Mouse (Mus musculus) G1E (cell line): ENCODE measurements around the gene Fgfr2. TPM values are rescaled to one million over a fixed set of nuclear protein-coding genes. Genes with fewer than 3 reads are reported as not detected.

ENCODE experiments used
- ATAC-seq: 2 replicates; pipeline ENCODE4 v1.8.0; 2016; ENCODE audit warnings: mild to moderate bottlenecking; ENCODE audit not compliant: insufficient number of reproducible peaks, poor library complexity, low FRiP score, severe bottlenecking; ENCODE audit errors: extremely low read depth
- DNase-seq: peaks from one replicate; pipeline ENCODE4 v3.0.0; 2012; ENCODE audit warnings: low spot score
- H3K27me3 ChIP-seq: 2 replicates; pipeline ENCODE4 v1.6.1; 2012; ENCODE audit warnings: mild to moderate bottlenecking, low read length, inconsistent platforms; ENCODE audit not compliant: insufficient read depth
- H3K36me3 ChIP-seq: replicated peaks from 2 replicates; pipeline ENCODE3; 2012; ENCODE audit warnings: mild to moderate bottlenecking, inconsistent platforms
- H3K4me1 ChIP-seq: 2 replicates; pipeline ENCODE4 v1.6.1; 2012; ENCODE audit warnings: low read depth, low read length, inconsistent platforms, mixed read lengths; ENCODE audit not compliant: insufficient read depth
- H3K4me3 ChIP-seq: 2 replicates; pipeline ENCODE4 v1.5.1; 2012; ENCODE audit warnings: low read depth, mild to moderate bottlenecking, inconsistent platforms, low read length, moderate library complexity, mixed read lengths
- H3K9me3 ChIP-seq: replicated peaks from 2 replicates; pipeline ENCODE4 v1.6.1; 2012; ENCODE audit warnings: inconsistent platforms
- CTCF ChIP-seq: IDR thresholded peaks from 2 replicates; pipeline ENCODE4 v1.5.1; 2012; ENCODE audit warnings: low read depth, low read length, inconsistent platforms, mixed read lengths
- GATA1 ChIP-seq: IDR thresholded peaks from 2 replicates; pipeline ENCODE4 v1.6.1; 2012; ENCODE audit warnings: borderline replicate concordance, low read length, inconsistent platforms, mixed read lengths
- GATA2 ChIP-seq: IDR thresholded peaks from 2 replicates; pipeline ENCODE4 v1.6.1; 2012; ENCODE audit warnings: low read depth, low read length, inconsistent platforms, borderline replicate concordance
- POLR2AphosphoS5 ChIP-seq: IDR thresholded peaks from 2 replicates; pipeline ENCODE4 v1.6.1; 2012; ENCODE audit warnings: low read depth, low read length, inconsistent platforms; ENCODE audit not compliant: insufficient replicate concordance
- TAL1 ChIP-seq: conservative IDR thresholded peaks from 2 replicates; pipeline ENCODE4 v1.6.1; 2012; ENCODE audit warnings: low read depth, low read length, inconsistent platforms, mixed read lengths
- polyA plus RNA-seq: library from polyadenylated mRNA; stranded (reverse); fragments of >175 nt; gene quantifications from 2 replicates; pipeline ENCODE4 v1.2.3, GENCODE M21; 2012
- total RNA-seq, 2 experiments: library from RNA; stranded (forward) in 1 of 2; stranded (reverse) in 1 of 2; fragments of 200-1000 nt in 1 of 2; fragments of >200 nt in 1 of 2; fragmentation: Nextera tagmentation in 1 of 2; gene quantifications; 2 replicates each; pipeline ENCODE4 v1.2.3; 2014 to 2017

The Fgfr2 gene
- total and polyA plus RNA-seq, 3 experiments, result 0.22 TPM; not detected in 2

GRCm38 (mm10) chr7:132365111-132365510 lies 758.0 kb downstream of the Fgfr2 start:
- ATAC-seq, result no peak

GRCm38 (mm10) chr7:132364506-132364905 lies 758.6 kb downstream of the Fgfr2 start:
- Histone ChIP-seq H3K9me3 (peaks cover 69% of the 10 kb centered on the region), H3K27me3 (no peaks in the 10 kb centered on the region), H3K4me1 (no peaks in the 10 kb centered on the region), H3K36me3 (no peaks in the 10 kb centered on the region), H3K4me3 (no peak overlapping the region)
- no peak for DNase-seq
- ATAC-seq, result no peak
- TF ChIP-seq CTCF (no peak), POLR2AphosphoS5 (no peak), TAL1 (no peak), GATA1 (no peak), GATA2 (no peak)

More at GRCm38 (mm10) chr7:132365111-132365510, 758.0 kb downstream of the Fgfr2 start:
- H3K27me3 ChIP-seq, result no peaks in the 10 kb centered on the region
- H3K9me3 ChIP-seq, result peaks cover 73% of the 10 kb centered on the region
- TF ChIP-seq TAL1, result no peak
- TF ChIP-seq CTCF, result no peak
- no peak for TF ChIP-seq POLR2AphosphoS5
- TF ChIP-seq GATA2, result no peak
- no peak for TF ChIP-seq GATA1
- DNase-seq, result no peak
- no peak overlapping the region for H3K4me3 ChIP-seq
- H3K4me1 ChIP-seq, result no peaks in the 10 kb centered on the region
- H3K36me3 ChIP-seq, result no peaks in the 10 kb centered on the region

DNA sequence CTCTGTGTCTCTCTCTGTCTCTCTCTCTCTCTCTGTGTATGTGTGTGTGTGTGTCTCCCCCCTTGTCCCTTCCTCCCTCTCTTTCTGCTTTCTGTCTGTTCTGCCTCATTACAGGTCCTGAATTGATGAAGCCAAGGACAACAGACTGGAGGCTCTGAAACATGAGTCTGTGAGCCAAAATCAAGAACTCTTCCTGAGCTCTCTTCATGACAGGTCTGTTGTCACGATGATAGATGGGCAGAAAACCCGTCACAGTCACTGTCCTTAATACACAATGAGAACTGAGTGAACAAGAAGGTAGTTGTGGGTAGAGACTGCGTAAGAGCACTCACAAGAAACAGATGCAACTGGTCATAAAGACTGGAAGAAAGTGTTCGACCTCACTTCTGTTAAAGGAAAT lies 762.8 kb downstream of the Fgfr2 start:
- TF ChIP-seq POLR2AphosphoS5 (no peak), CTCF (no peak), GATA1 (no peak), GATA2 (no peak), TAL1 (no peak)
- ATAC-seq, result no peak
- DNase-seq, result no peak
- H3K9me3 ChIP-seq, result peaks cover 64% of the 10 kb centered on the region
- H3K4me1 ChIP-seq, result no peaks in the 10 kb centered on the region
- H3K27me3 ChIP-seq, result no peaks in the 10 kb centered on the region
- no peaks in the 10 kb centered on the region for H3K36me3 ChIP-seq
- H3K4me3 ChIP-seq, result no peak overlapping the region

DNA sequence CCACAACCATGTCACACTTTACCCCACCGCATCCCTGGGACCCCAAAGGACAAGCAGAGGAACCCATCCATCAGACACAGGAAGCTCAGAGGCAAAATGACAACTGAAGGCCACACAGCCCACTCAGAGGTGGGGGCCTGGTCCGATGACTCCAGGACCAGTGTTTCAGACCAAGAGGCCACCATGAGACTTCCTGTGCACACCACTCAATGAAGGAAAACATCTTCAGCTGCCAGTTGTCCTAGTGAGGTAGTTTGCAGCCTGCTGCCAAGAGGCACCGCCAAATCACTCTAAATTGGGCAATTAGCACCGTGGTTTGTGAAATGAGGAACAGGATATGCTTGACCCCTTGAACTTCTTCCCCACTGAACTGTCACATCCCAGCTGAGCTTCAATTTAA lies 764.4 kb downstream of the Fgfr2 start:
- no peak for DNase-seq
- TF ChIP-seq POLR2AphosphoS5 (no peak), GATA2 (no peak), CTCF (no peak), GATA1 (no peak), TAL1 (no peak)
- no peak for ATAC-seq
- Histone ChIP-seq H3K9me3 (peaks cover 55% of the 10 kb centered on the region), H3K4me3 (no peak overlapping the region), H3K4me1 (no peaks in the 10 kb centered on the region), H3K36me3 (no peaks in the 10 kb centered on the region), H3K27me3 (no peaks in the 10 kb centered on the region)

- H3K9me3 ChIP-seq, result peaks cover 56% of the 10 kb centered on the region
- no peaks in the 10 kb centered on the region for H3K36me3 ChIP-seq
- ATAC-seq, result no peak
- TF ChIP-seq TAL1 (no peak), GATA2 (no peak), CTCF (no peak), POLR2AphosphoS5 (no peak), GATA1 (no peak)
- DNase-seq, result no peak
- no peaks in the 10 kb centered on the region for H3K27me3 ChIP-seq
- H3K4me3 ChIP-seq, result no peak overlapping the region
- no peaks in the 10 kb centered on the region for H3K4me1 ChIP-seq
Observed at GRCm38 (mm10) chr7:132358250-132358649, 764.9 kb downstream of the Fgfr2 start.

GRCm38 (mm10) chr7:132357841-132358237 lies 765.3 kb downstream of the Fgfr2 start:
- Histone ChIP-seq H3K4me1 (no peaks in the 10 kb centered on the region), H3K36me3 (no peaks in the 10 kb centered on the region), H3K4me3 (no peak overlapping the region), H3K9me3 (peaks cover 55% of the 10 kb centered on the region), H3K27me3 (no peaks in the 10 kb centered on the region)
- TF ChIP-seq GATA2 (no peak), POLR2AphosphoS5 (no peak), CTCF (no peak), TAL1 (no peak)
- ATAC-seq, result no peak
- no peak for DNase-seq
